In the genomic region with DNA sequence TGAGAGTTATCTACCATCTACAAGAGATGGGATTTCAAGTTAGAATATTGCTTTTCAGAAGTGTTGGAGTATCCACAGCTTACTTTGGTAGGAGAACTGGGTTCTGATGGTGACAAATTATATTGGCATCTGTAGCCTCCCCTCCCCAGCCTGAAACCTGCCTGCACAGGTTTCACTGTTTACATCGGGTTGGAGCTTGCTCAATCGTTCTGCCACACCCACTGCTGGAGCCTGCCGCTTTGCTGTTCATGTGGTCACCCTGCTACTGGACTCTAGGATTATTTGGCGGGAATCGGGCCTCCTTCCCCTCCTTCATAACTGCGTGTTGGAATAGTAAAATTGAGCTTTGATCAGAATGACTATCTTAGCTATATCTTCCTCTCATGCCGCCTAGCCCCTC, we compare ENCODE assay signal across 33 mouse cellular contexts. TPM values are rescaled to one million over a fixed set of nuclear protein-coding genes. Genes with fewer than 3 reads are reported as not detected.
DNase-seq lines count a peak whose midpoint lies in the region; ATAC-seq and TF ChIP-seq lines count a peak whose summit lies in the region.
"Had no signal": no experiment of that assay in that cellular context is flagged by ENCODE, and none has a peak within 500 bp of the region (broad histone marks: within the 10 kb centered on the region; RNA-seq: fewer than 3 reads in every experiment).

No protein-coding gene starts in this region.

- H3K9me3 ChIP-seq in ES-Bruce4 (replicated peaks; ENCODE audit: control insufficient read depth, insufficient read depth, low read length, poor library complexity, severe bottlenecking), result peaks cover under 1% of the 10 kb centered on the region; the same call in 1 of the 2 replicates
- H3K9me3 ChIP-seq in G1E (replicated peaks), result peaks cover 7% of the 10 kb centered on the region
- H3K9me3 ChIP-seq: embryonic facial prominence, embryonic 12.5 days; embryonic facial prominence, embryonic 15.5 days; forebrain, embryonic 12.5 days; forebrain, embryonic 15.5 days; heart, embryonic 12.5 days; heart, embryonic 15.5 days; hindbrain, embryonic 10.5 days; hindbrain, embryonic 13.5 days had no signal

- no peaks in the 10 kb centered on the region for H3K4me1 ChIP-seq in ES-Bruce4 (ENCODE audit: control insufficient read depth, insufficient read depth, low read length)
- H3K4me1 ChIP-seq in G1E (ENCODE audit: insufficient read depth, low read depth, low read length), result peaks cover 18% of the 10 kb centered on the region
- H3K4me1 ChIP-seq: embryonic facial prominence, embryonic 12.5 days; embryonic facial prominence, embryonic 15.5 days; forebrain, embryonic 12.5 days; forebrain, embryonic 15.5 days; heart, embryonic 12.5 days; heart, embryonic 15.5 days; hindbrain, embryonic 10.5 days; hindbrain, embryonic 13.5 days had no signal

- H3K4me3 ChIP-seq in ES-Bruce4 (ENCODE audit: low read depth, low read length), result 0 out of 2 replicates have a peak overlapping the region, but pooled peaks have one; percentile 24
- H3K4me3 ChIP-seq in G1E (ENCODE audit: low read depth, low read length), result peak overlapping the region; percentile 13; the same call in 1 of the 2 replicates
- H3K4me3 ChIP-seq: embryonic facial prominence, embryonic 12.5 days; embryonic facial prominence, embryonic 15.5 days; forebrain, embryonic 12.5 days; forebrain, embryonic 15.5 days; heart, embryonic 12.5 days; heart, embryonic 15.5 days; hindbrain, embryonic 10.5 days; hindbrain, embryonic 13.5 days had no signal

- TF ChIP-seq EP300 in ES-Bruce4 (IDR thresholded peaks at IDR 0.05; ENCODE audit: insufficient read depth, low read depth, low read length), result no peak

- no peaks in the 10 kb centered on the region for H3K27me3 ChIP-seq in ES-Bruce4 (ENCODE audit: control insufficient read depth, insufficient read depth, low read length, poor library complexity, severe bottlenecking)
- H3K27me3 ChIP-seq in G1E (ENCODE audit: insufficient read depth, low read length), result no peaks in the 10 kb centered on the region
- H3K27me3 ChIP-seq: embryonic facial prominence, embryonic 12.5 days; embryonic facial prominence, embryonic 15.5 days; forebrain, embryonic 12.5 days; forebrain, embryonic 15.5 days; heart, embryonic 12.5 days; heart, embryonic 15.5 days; hindbrain, embryonic 13.5 days had no signal

- DNase-seq in urinary bladder, adult 18-20 months (ENCODE audit: low spot score in 2 of 2), result peak; percentile 25 to 38
- DNase-seq in urinary bladder, adult 2 months (ENCODE audit: low spot score), result no peak
- no peak for DNase-seq in G1E (ENCODE audit: low spot score)
- DNase-seq in yolk sac, embryonic 10.5 days (ENCODE audit: low spot score), result peak; percentile 57
- no peak for DNase-seq in T-cell, adult 2 months (ENCODE audit: low spot score)
- DNase-seq: adrenal gland, adult 2 months; adrenal gland, postnatal 14 days; cerebellum, adult 11 months; cerebellum, adult 2 months; cerebellum, adult 9-11 months; cerebellum, postnatal 25 days; gastrocnemius, postnatal 25 days; heart, adult 18-20 months; heart, postnatal 10 days; heart, postnatal 36 days had no signal

- TF ChIP-seq CTCF in ES-Bruce4 (IDR thresholded peaks at IDR 0.05; ENCODE audit: low read depth, low read length) (no peak), G1E (IDR thresholded peaks at IDR 0.05; ENCODE audit: low read depth, low read length) (no peak)

- TF ChIP-seq POLR2A in ES-Bruce4 (IDR thresholded peaks at IDR 0.05; ENCODE audit: insufficient read depth, low read length), result no peak

- H3K9ac ChIP-seq in ES-Bruce4 (ENCODE audit: low read depth, poor library complexity, severe bottlenecking), result no peak overlapping the region
- H3K9ac ChIP-seq: embryonic facial prominence, embryonic 12.5 days; embryonic facial prominence, embryonic 15.5 days; forebrain, embryonic 12.5 days; forebrain, embryonic 15.5 days; heart, embryonic 12.5 days; heart, embryonic 15.5 days; hindbrain, embryonic 13.5 days had no signal

- no peak for ATAC-seq in G1E (ENCODE audit: extremely low read depth, insufficient number of reproducible peaks, low FRiP score, poor library complexity, severe bottlenecking)
- ATAC-seq: CD4-positive, CD25-positive, alpha-beta regulatory T cell, adult 4 months; forebrain, embryonic 15.5 days; hindbrain, embryonic 16.5 days; Patski had no signal

- H3K36me3 ChIP-seq in ES-Bruce4 (ENCODE audit: control insufficient read depth, insufficient read depth, low read length, poor library complexity, severe bottlenecking) (no peaks in the 10 kb centered on the region), G1E (replicated peaks) (no peaks in the 10 kb centered on the region)
- H3K36me3 ChIP-seq: embryonic facial prominence, embryonic 12.5 days; embryonic facial prominence, embryonic 15.5 days; forebrain, embryonic 12.5 days; forebrain, embryonic 15.5 days; heart, embryonic 12.5 days; heart, embryonic 15.5 days; hindbrain, embryonic 10.5 days; hindbrain, embryonic 13.5 days had no signal

- H3K27ac ChIP-seq in ES-Bruce4 (ENCODE audit: insufficient read depth, low read length), result no peak overlapping the region
- H3K27ac ChIP-seq: embryonic facial prominence, embryonic 12.5 days; embryonic facial prominence, embryonic 15.5 days; forebrain, embryonic 12.5 days; forebrain, embryonic 15.5 days; heart, embryonic 15.5 days; hindbrain, embryonic 10.5 days; hindbrain, embryonic 13.5 days had no signal

RNA-seq across cellular contexts. Expression of a gene that starts 22.5 kb away (rescaled TPM):
- polyA plus RNA-seq in urinary bladder, adult 2 months (2012; rRNA removed), result not detected in 2 replicates
- polyA plus RNA-seq in ES-Bruce4 (2011; ENCODE audit: insufficient read depth, insufficient read length, low read depth, missing spikeins) (not detected in 2 replicates), G1E (2012) (not detected in 2 replicates)
- total RNA-seq in G1E (2014; fragmentation: Nextera tagmentation) (not detected in 2 replicates), G1E (2017) (0.05 and 0.12 TPM in 2 replicates)
- total RNA-seq: adrenal gland, adult 2 months; adrenal gland, postnatal 14 days; adrenal gland, postnatal 4 days; common myeloid progenitor, adult 5-6 weeks; ES-E14; gastrocnemius, adult 8-10 months; gastrocnemius, postnatal 25 days; heart, adult 18-20 months; heart, postnatal 10 days; heart, postnatal 36 days had no signal
- polyA plus RNA-seq: adrenal gland, adult 2 months; C2C12; cerebellum, adult 2 months; embryonic facial prominence, embryonic 12.5 days; embryonic facial prominence, embryonic 15.5 days; forebrain, embryonic 12.5 days; forebrain, embryonic 15.5 days; gonadal fat pad, adult 2 months; heart, embryonic 12.5 days; heart, embryonic 15.5 days; hindbrain, embryonic 10.5 days; hindbrain, embryonic 13.5 days; hindbrain, embryonic 16.5 days; Patski had no signal

Comparison
In these comparisons a context has a peak if more than half of its experiments do, and no peak if none do; other contexts are left out.
1. DNase-seq: peak in urinary bladder, adult 18-20 months (2 of 2) and yolk sac, embryonic 10.5 days (single experiment); none in urinary bladder, adult 2 months (single experiment), G1E (single experiment) and T-cell, adult 2 months (single experiment).